Mouse (Mus musculus): Measurements from ENCODE around the gene Lipe. TPM values are rescaled to one million over a fixed set of nuclear protein-coding genes. Genes with fewer than 3 reads are reported as not detected.

Lipe gene
- total RNA-seq, 1 experiment: 3.8 TPM

- in situ Hi-C loops (cut with MboI; ENCODE audit: low sequenced_read_pairs in 2 of 2, unreplicated experiment in 2 of 2): no loop called here
- Histone ChIP-seq H3K4me3 (ENCODE audit: insufficient read depth in 1 of 2, low read depth in 1 of 2, low read length in 2 of 2, poor library complexity in 1 of 2, severe bottlenecking in 1 of 2) (peak overlapping the region; percentile 73 to 92), H3K9me3 (ENCODE audit: control insufficient read depth, insufficient read depth, low read depth, low read length) (no peaks in the 10 kb centered on the region), H3K27ac (ENCODE audit: insufficient read depth, low read depth, low read length, poor library complexity, severe bottlenecking) (peak overlapping the region; percentile 73), H3K36me3 (ENCODE audit: control insufficient read depth, insufficient read depth, low read length, poor library complexity, severe bottlenecking) (no peaks in the 10 kb centered on the region), H3K9ac (ENCODE audit: insufficient read depth, low read depth, low read length, poor library complexity, severe bottlenecking) (peak overlapping the region; percentile 76), H3K4me1 (ENCODE audit: control insufficient read depth in 2 of 2, insufficient read depth in 2 of 2, low read length in 2 of 2, poor library complexity in 1 of 2) (peaks cover 2 to 7% of the 10 kb centered on the region in 2 experiments; a peak in 1 of 4 replicates)
- DNase-seq (ENCODE audit: low read depth, low spot score): peak; percentile 92
- TF ChIP-seq ZNF384 (IDR thresholded peaks at IDR 0.05; ENCODE audit: low read depth, low read length) (peak; percentile 99), HCFC1 (IDR thresholded peaks at IDR 0.05; ENCODE audit: borderline replicate concordance, insufficient read depth, low read length) (peak; percentile 24; the same call in 1 of the 2 replicates), CHD2 (IDR thresholded peaks at IDR 0.05; ENCODE audit: low read depth, low read length) (no peak), ZC3H11A (IDR thresholded peaks at IDR 0.05; ENCODE audit: borderline replicate concordance, low read depth, low read length) (no peak), MAFK (IDR thresholded peaks at IDR 0.05; ENCODE audit: insufficient read depth, low read depth, low read length) (no peak)
These were observed 2.7 kb downstream of the Lipe start for GRCm38 (mm10) chr7:25395558-25396521.

DNA sequence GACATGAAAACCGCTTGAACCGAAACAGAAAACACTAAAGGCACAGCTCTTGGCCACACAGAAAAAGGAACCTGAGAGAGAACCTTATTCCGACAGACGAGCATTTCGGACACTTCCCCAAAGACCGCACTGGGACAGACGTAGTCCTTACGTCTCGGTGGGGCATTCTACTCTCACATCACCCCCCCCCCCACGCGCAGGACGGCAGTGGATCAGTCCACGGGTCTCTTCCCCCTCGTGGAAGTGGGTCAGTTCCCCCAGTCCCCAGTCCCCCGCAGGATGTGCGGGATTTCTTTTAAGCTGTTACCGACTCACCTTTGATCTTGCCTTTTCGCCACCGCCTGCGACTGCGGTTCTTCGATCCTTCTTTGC lies 3.3 kb downstream of the Lipe start:
- peak overlapping the region; percentile 76 for H3K9ac ChIP-seq (ENCODE audit: insufficient read depth, low read depth, low read length, poor library complexity, severe bottlenecking)
- in situ Hi-C loops (cut with MboI; ENCODE audit: low sequenced_read_pairs in 2 of 2, unreplicated experiment in 2 of 2): no loop called here
- peaks cover 2 to 8% of the 10 kb centered on the region in 2 experiments; a peak in 1 of 4 replicates for H3K4me1 ChIP-seq (ENCODE audit: control insufficient read depth in 2 of 2, insufficient read depth in 2 of 2, low read length in 2 of 2, poor library complexity in 1 of 2)
- H3K27ac ChIP-seq (ENCODE audit: insufficient read depth, low read depth, low read length, poor library complexity, severe bottlenecking): no peak overlapping the region
- TF ChIP-seq CHD2 (IDR thresholded peaks at IDR 0.05; ENCODE audit: low read depth, low read length) (no peak), MAFK (IDR thresholded peaks at IDR 0.05; ENCODE audit: insufficient read depth, low read depth, low read length) (no peak), ZNF384 (IDR thresholded peaks at IDR 0.05; ENCODE audit: low read depth, low read length) (no peak), HCFC1 (IDR thresholded peaks at IDR 0.05; ENCODE audit: borderline replicate concordance, insufficient read depth, low read length) (no peak), ZC3H11A (IDR thresholded peaks at IDR 0.05; ENCODE audit: borderline replicate concordance, low read depth, low read length) (no peak)
- H3K36me3 ChIP-seq (ENCODE audit: control insufficient read depth, insufficient read depth, low read length, poor library complexity, severe bottlenecking): no peaks in the 10 kb centered on the region
- no peak for DNase-seq (ENCODE audit: low read depth, low spot score)
- H3K9me3 ChIP-seq (ENCODE audit: control insufficient read depth, insufficient read depth, low read depth, low read length): no peaks in the 10 kb centered on the region
- H3K4me3 ChIP-seq (ENCODE audit: insufficient read depth in 1 of 2, low read depth in 1 of 2, low read length in 2 of 2, poor library complexity in 1 of 2, severe bottlenecking in 1 of 2): peak overlapping the region; percentile 73 to 92

GRCm38 (mm10) chr7:25394754-25395153 lies 3.8 kb downstream of the Lipe start:
- H3K4me1 ChIP-seq (ENCODE audit: control insufficient read depth in 2 of 2, insufficient read depth in 2 of 2, low read length in 2 of 2, poor library complexity in 1 of 2): peaks cover 2 to 11% of the 10 kb centered on the region in 2 experiments; a peak in 2 of 4 replicates
- no peaks in the 10 kb centered on the region for H3K9me3 ChIP-seq (ENCODE audit: control insufficient read depth, insufficient read depth, low read depth, low read length)
- H3K27ac ChIP-seq (ENCODE audit: insufficient read depth, low read depth, low read length, poor library complexity, severe bottlenecking): no peak overlapping the region
- no peaks in the 10 kb centered on the region for H3K36me3 ChIP-seq (ENCODE audit: control insufficient read depth, insufficient read depth, low read length, poor library complexity, severe bottlenecking)
- H3K4me3 ChIP-seq (ENCODE audit: insufficient read depth in 1 of 2, low read depth in 1 of 2, low read length in 2 of 2, poor library complexity in 1 of 2, severe bottlenecking in 1 of 2): peak overlapping the region; percentile 73 to 92; a peak in 3 of 4 replicates
- H3K9ac ChIP-seq (ENCODE audit: insufficient read depth, low read depth, low read length, poor library complexity, severe bottlenecking): no peak overlapping the region; the same call in 1 of the 2 replicates
- DNase-seq (ENCODE audit: low read depth, low spot score): no peak
- TF ChIP-seq HCFC1 (IDR thresholded peaks at IDR 0.05; ENCODE audit: borderline replicate concordance, insufficient read depth, low read length) (no peak), MAFK (IDR thresholded peaks at IDR 0.05; ENCODE audit: insufficient read depth, low read depth, low read length) (no peak), CHD2 (IDR thresholded peaks at IDR 0.05; ENCODE audit: low read depth, low read length) (no peak), ZC3H11A (IDR thresholded peaks at IDR 0.05; ENCODE audit: borderline replicate concordance, low read depth, low read length) (no peak), ZNF384 (IDR thresholded peaks at IDR 0.05; ENCODE audit: low read depth, low read length) (no peak)
- in situ Hi-C loops (cut with MboI; ENCODE audit: low sequenced_read_pairs in 2 of 2, unreplicated experiment in 2 of 2): no loop called here

DNA sequence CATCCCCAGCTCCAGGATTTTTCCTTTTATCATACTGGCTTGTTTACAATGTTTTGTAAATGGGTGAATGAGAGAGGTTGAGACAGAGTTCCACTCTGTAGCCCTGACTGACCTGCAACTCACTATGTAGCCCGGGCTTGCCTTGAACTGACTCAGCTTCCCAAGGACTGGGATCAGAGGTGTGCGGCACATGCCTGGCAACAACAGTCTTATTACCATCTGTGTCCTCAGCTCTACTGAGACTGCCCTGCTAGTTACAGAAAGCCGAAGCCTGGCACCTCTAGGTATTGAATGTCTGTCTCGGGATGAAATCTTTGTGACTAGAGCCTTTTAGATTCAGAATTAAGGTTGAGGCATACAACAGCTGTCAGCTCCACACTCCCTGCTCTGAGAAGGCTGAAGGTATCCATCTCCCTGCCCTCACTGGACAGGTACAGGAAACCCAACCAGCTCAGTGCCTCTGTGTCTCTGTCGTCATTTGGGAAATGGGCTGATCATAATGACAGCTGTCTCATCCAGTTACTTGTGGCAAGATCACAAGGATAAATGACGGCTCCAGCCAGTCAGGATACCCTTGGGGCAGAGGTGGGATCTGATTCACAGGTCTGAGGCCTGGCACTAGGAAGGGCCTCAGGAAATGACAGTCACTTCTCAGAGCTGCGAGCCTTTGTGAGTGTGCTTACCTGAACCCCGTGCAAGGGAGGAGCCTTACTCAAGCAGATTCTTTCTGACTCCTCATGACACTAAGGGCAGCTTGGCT lies 4.9 kb downstream of the Lipe start:
- Histone ChIP-seq H3K36me3 (ENCODE audit: control insufficient read depth, insufficient read depth, low read length, poor library complexity, severe bottlenecking) (no peaks in the 10 kb centered on the region), H3K4me3 (ENCODE audit: insufficient read depth in 1 of 2, low read depth in 1 of 2, low read length in 2 of 2, poor library complexity in 1 of 2, severe bottlenecking in 1 of 2) (no peak overlapping the region), H3K27ac (ENCODE audit: insufficient read depth, low read depth, low read length, poor library complexity, severe bottlenecking) (no peak overlapping the region), H3K4me1 (ENCODE audit: control insufficient read depth in 2 of 2, insufficient read depth in 2 of 2, low read length in 2 of 2, poor library complexity in 1 of 2) (peaks cover 3 to 11% of the 10 kb centered on the region in 2 experiments; a peak in 2 of 4 replicates), H3K9me3 (ENCODE audit: control insufficient read depth, insufficient read depth, low read depth, low read length) (no peaks in the 10 kb centered on the region), H3K9ac (ENCODE audit: insufficient read depth, low read depth, low read length, poor library complexity, severe bottlenecking) (no peak overlapping the region)
- no peak for TF ChIP-seq ZNF384 (IDR thresholded peaks at IDR 0.05; ENCODE audit: low read depth, low read length)
- no peak for TF ChIP-seq MAFK (IDR thresholded peaks at IDR 0.05; ENCODE audit: insufficient read depth, low read depth, low read length)
- TF ChIP-seq CHD2 (IDR thresholded peaks at IDR 0.05; ENCODE audit: low read depth, low read length): no peak
- no peak for TF ChIP-seq HCFC1 (IDR thresholded peaks at IDR 0.05; ENCODE audit: borderline replicate concordance, insufficient read depth, low read length)
- TF ChIP-seq ZC3H11A (IDR thresholded peaks at IDR 0.05; ENCODE audit: borderline replicate concordance, low read depth, low read length): no peak
- no peak for DNase-seq (ENCODE audit: low read depth, low spot score)
- in situ Hi-C loops (cut with MboI; ENCODE audit: low sequenced_read_pairs in 2 of 2, unreplicated experiment in 2 of 2): no loop called here

Measured in ES-E14 (cell line).